Mouse (Mus musculus) bone marrow, adult 2 months (tissue): ENCODE measurements around the gene Pdk3.

ENCODE experiments used
- CTCF ChIP-seq: fragments of 200-500 bp; IDR thresholded peaks from 2 replicates; pipeline ENCODE4 v1.5.1; 2011; ENCODE audit warnings: low read length, control low read depth; ENCODE audit not compliant: control insufficient read depth, insufficient read depth
- POLR2A ChIP-seq: fragments of 200-500 bp; IDR thresholded peaks from 2 replicates; pipeline ENCODE4 v1.6.1; 2011; ENCODE audit warnings: low read depth, mild to moderate bottlenecking, control low read depth, low read length, borderline replicate concordance; ENCODE audit not compliant: control insufficient read depth

DNA sequence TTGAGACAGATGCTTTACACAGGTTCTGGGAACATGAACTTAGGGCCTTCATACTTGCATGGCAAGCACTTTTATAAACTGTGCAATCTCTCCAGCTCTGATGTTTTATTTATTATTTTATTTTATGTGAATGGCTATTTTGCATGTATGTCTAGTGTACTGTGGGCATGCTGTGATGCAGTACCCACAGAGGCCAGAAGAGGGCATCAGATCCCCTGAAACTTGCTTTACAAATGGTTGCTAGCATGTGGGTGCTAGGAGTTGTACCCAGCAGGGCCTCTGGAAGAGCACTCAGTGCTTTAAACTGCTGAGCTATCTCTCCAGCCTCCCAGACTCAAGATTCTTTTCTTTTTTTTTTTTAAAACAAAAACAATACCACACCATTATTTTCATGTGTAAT, 38.8 kb downstream of the Pdk3 start:
- peak; percentile 56 for TF ChIP-seq CTCF
- no peak for TF ChIP-seq POLR2A
